Mouse (Mus musculus) kidney, adult 2 months (tissue): ENCODE measurements at regions not wholly inside any gene's neighbourhood (a gene's known extent, or its start where the extent isn't known, plus 50 kb on each side); places are given as distances from the start of the nearest gene placed in this dataset.
A peak's percentile ranks its signal among the peaks of the same experiment; 100 is the strongest.

Source experiments
- DNase-seq: peaks from one replicate; pipeline ENCODE4 v3.0.0; 2021
- H3K27ac ChIP-seq: fragments of 200-500 bp; 2 replicates; pipeline ENCODE4 v1.5.1; 2012; ENCODE audit warnings: low read depth, low read length, control low read depth, inconsistent platforms; ENCODE audit not compliant: insufficient read depth
- H3K27me3 ChIP-seq: fragments of 200-500 bp; replicated peaks from 2 replicates; pipeline ENCODE4 v1.6.1; 2012; ENCODE audit warnings: mild to moderate bottlenecking, moderate library complexity, low read length, inconsistent platforms; ENCODE audit not compliant: control insufficient read depth, insufficient read depth
- H3K36me3 ChIP-seq: fragments of 200-500 bp; 2 replicates; pipeline ENCODE4 v1.6.1; 2012; ENCODE audit warnings: mild to moderate bottlenecking, moderate library complexity, low read length, inconsistent platforms; ENCODE audit not compliant: control insufficient read depth, insufficient read depth
- H3K4me1 ChIP-seq: fragments of 200-500 bp; 2 replicates; pipeline ENCODE4 v1.6.1; 2011; ENCODE audit warnings: low read length; ENCODE audit not compliant: control insufficient read depth, insufficient read depth
- H3K4me3 ChIP-seq: fragments of 200-500 bp; 2 replicates; pipeline ENCODE4 v1.5.1; 2011; ENCODE audit warnings: mild to moderate bottlenecking, low read depth, low read length, control low read depth; ENCODE audit not compliant: insufficient read depth
- CTCF ChIP-seq: fragments of 200-500 bp; conservative IDR thresholded peaks from 2 replicates; pipeline ENCODE4 v1.5.1; 2011; ENCODE audit warnings: low read depth, mild to moderate bottlenecking, control low read depth, low read length, moderate library complexity, mixed read lengths; ENCODE audit not compliant: insufficient read depth, insufficient read length
- POLR2A ChIP-seq: fragments of 200-500 bp; IDR thresholded peaks from one replicate; pipeline ENCODE4 v1.6.1; 2011; ENCODE audit warnings: low read depth, low read length, control low read depth
- WGBS: fragments of 180-500 bp; shearing (Covaris S2); methylation state at CpG from one replicate; pipeline ENCODE4 v1.1.7; 2018; 5-methylcytosine and 5-hydroxymethylcytosine counted together

- Histone ChIP-seq H3K27me3 (no peaks in the 10 kb centered on the region), H3K27ac (no peak overlapping the region), H3K36me3 (no peaks in the 10 kb centered on the region), H3K4me1 (no peaks in the 10 kb centered on the region), H3K4me3 (no peak overlapping the region)
- WGBS = 74% methylated on average over 3 of the region's 3 CpGs
- DNase-seq = no peak
- TF ChIP-seq CTCF (no peak), POLR2A (no peak)
These were observed 96.0 kb downstream of the Epdr1 start for GRCm38 (mm10) chr13:19523686-19524085.

- peak; percentile 4 for DNase-seq
- Histone ChIP-seq H3K36me3 (no peaks in the 10 kb centered on the region), H3K4me3 (no peak overlapping the region), H3K27me3 (no peaks in the 10 kb centered on the region), H3K27ac (no peak overlapping the region), H3K4me1 (no peaks in the 10 kb centered on the region)
- no peak for TF ChIP-seq POLR2A
- TF ChIP-seq CTCF = no peak
- 77% methylated on average over 9 of the region's 9 CpGs for WGBS
These were observed 101.6 kb downstream of the Epdr1 start for GRCm38 (mm10) chr13:19517938-19518777.

- no peak for DNase-seq
- no peak for TF ChIP-seq CTCF
- TF ChIP-seq POLR2A = no peak
- Histone ChIP-seq H3K4me3 (no peak overlapping the region), H3K27ac (no peak overlapping the region), H3K4me1 (no peaks in the 10 kb centered on the region), H3K27me3 (no peaks in the 10 kb centered on the region), H3K36me3 (no peaks in the 10 kb centered on the region)
- 74% methylated on average over 3 of the region's 3 CpGs for WGBS
These were observed 104.7 kb downstream of the Epdr1 start for GRCm38 (mm10) chr13:19514844-19515555.

GRCm38 (mm10) chr13:19506543-19506942, 110.9 kb upstream of the Stard3nl start:
- Histone ChIP-seq H3K4me3 (no peak overlapping the region), H3K36me3 (no peaks in the 10 kb centered on the region), H3K27ac (no peak overlapping the region), H3K4me1 (no peaks in the 10 kb centered on the region), H3K27me3 (no peaks in the 10 kb centered on the region)
- no peak for DNase-seq
- TF ChIP-seq CTCF (no peak), POLR2A (no peak)
- WGBS = 32% methylated on average over 3 of the region's 3 CpGs

- DNase-seq = no peak
- Histone ChIP-seq H3K36me3 (no peaks in the 10 kb centered on the region), H3K27ac (no peak overlapping the region), H3K4me1 (no peaks in the 10 kb centered on the region), H3K4me3 (no peak overlapping the region), H3K27me3 (no peaks in the 10 kb centered on the region)
- TF ChIP-seq POLR2A = no peak
- no peak for TF ChIP-seq CTCF
These were observed 108.6 kb upstream of the Stard3nl start for GRCm38 (mm10) chr13:19504241-19504640.

- DNase-seq = no peak
- WGBS = 76% methylated on average over 3 of the region's 3 CpGs
- no peaks in the 10 kb centered on the region for H3K36me3 ChIP-seq
- no peaks in the 10 kb centered on the region for H3K4me1 ChIP-seq
- no peak overlapping the region for H3K4me3 ChIP-seq
- no peak overlapping the region for H3K27ac ChIP-seq
- TF ChIP-seq CTCF (no peak), POLR2A (no peak)
- no peaks in the 10 kb centered on the region for H3K27me3 ChIP-seq
These were observed 86.6 kb upstream of the Stard3nl start for GRCm38 (mm10) chr13:19482198-19482597.

GRCm38 (mm10) chr13:19474041-19474440, 78.4 kb upstream of the Stard3nl start:
- Histone ChIP-seq H3K4me3 (no peak overlapping the region), H3K36me3 (no peaks in the 10 kb centered on the region), H3K27ac (no peak overlapping the region), H3K4me1 (no peaks in the 10 kb centered on the region), H3K27me3 (no peaks in the 10 kb centered on the region)
- 92% methylated on average over 10 of the region's 10 CpGs for whole genome bisulfite sequencing
- no peak for TF ChIP-seq CTCF
- TF ChIP-seq POLR2A = no peak
- no peak for DNase-seq
